32 mouse cellular contexts compared by ENCODE assay signal in genomic region chr16:3828021-3828420, GRCm38 (mm10). TPM values are rescaled to one million over a fixed set of nuclear protein-coding genes. Genes with fewer than 3 reads are reported as not detected.
"Had no signal": no experiment of that assay in that cellular context is flagged by ENCODE, and none has a peak within 500 bp of the region (broad histone marks: within the 10 kb centered on the region; RNA-seq: fewer than 3 reads in every experiment).

No protein-coding gene starts in this region.

- ATAC-seq: hindbrain, postnatal 0 days; intestine, embryonic 16.5 days had no signal

- H3K27me3 ChIP-seq: heart, embryonic 13.5 days; heart, embryonic 15.5 days; hindbrain, embryonic 13.5 days; hindbrain, embryonic 15.5 days; kidney, embryonic 15.5 days; limb, embryonic 13.5 days; limb, embryonic 15.5 days; liver, embryonic 13.5 days; liver, embryonic 15.5 days had no signal

- H3K36me3 ChIP-seq: heart, embryonic 10.5 days; heart, embryonic 13.5 days; heart, embryonic 15.5 days; hindbrain, embryonic 13.5 days; hindbrain, embryonic 15.5 days; kidney, embryonic 15.5 days; limb, embryonic 13.5 days; limb, embryonic 15.5 days; liver, embryonic 13.5 days; liver, embryonic 15.5 days had no signal

- H3K4me2 ChIP-seq: heart, embryonic 13.5 days; heart, embryonic 15.5 days; hindbrain, embryonic 13.5 days; hindbrain, embryonic 15.5 days; kidney, embryonic 15.5 days; limb, embryonic 13.5 days; limb, embryonic 15.5 days; liver, embryonic 13.5 days; liver, embryonic 15.5 days had no signal

- H3K9me3 ChIP-seq: heart, embryonic 10.5 days; heart, embryonic 13.5 days; heart, embryonic 15.5 days; hindbrain, embryonic 13.5 days; hindbrain, embryonic 15.5 days; kidney, embryonic 15.5 days; limb, embryonic 13.5 days; limb, embryonic 15.5 days; liver, embryonic 13.5 days; liver, embryonic 15.5 days had no signal

- H3K9ac ChIP-seq: heart, embryonic 13.5 days; heart, embryonic 15.5 days; hindbrain, embryonic 13.5 days; hindbrain, embryonic 15.5 days; kidney, embryonic 15.5 days; limb, embryonic 13.5 days; limb, embryonic 15.5 days; liver, embryonic 13.5 days; liver, embryonic 15.5 days had no signal

- DNase-seq: gastrocnemius, postnatal 14 days; gastrocnemius, postnatal 36 days; heart, adult 18-20 months; heart, postnatal 14 days; heart, postnatal 36 days; kidney, adult 11 months; kidney, adult 2 months; kidney, adult 9 months; kidney, postnatal 14 days; kidney, postnatal 36 days; layer of hippocampus, adult 9-11 months; layer of hippocampus, postnatal 36 days; left cerebral cortex, postnatal 4 days; liver, embryonic 13.5 days had no signal

- H3K4me1 ChIP-seq: heart, embryonic 10.5 days; heart, embryonic 13.5 days; heart, embryonic 15.5 days; hindbrain, embryonic 13.5 days; hindbrain, embryonic 15.5 days; kidney, embryonic 15.5 days; limb, embryonic 13.5 days; limb, embryonic 15.5 days; liver, embryonic 13.5 days; liver, embryonic 15.5 days had no signal

- H3K4me3 ChIP-seq: heart, embryonic 10.5 days; heart, embryonic 13.5 days; heart, embryonic 15.5 days; hindbrain, embryonic 13.5 days; hindbrain, embryonic 15.5 days; kidney, embryonic 15.5 days; limb, embryonic 13.5 days; limb, embryonic 15.5 days; liver, embryonic 13.5 days; liver, embryonic 15.5 days had no signal

- H3K27ac ChIP-seq: heart, embryonic 10.5 days; heart, embryonic 13.5 days; heart, embryonic 15.5 days; hindbrain, embryonic 13.5 days; hindbrain, embryonic 15.5 days; hindbrain, postnatal 0 days; kidney, embryonic 15.5 days; kidney, postnatal 0 days; limb, embryonic 13.5 days; limb, embryonic 15.5 days; liver, embryonic 13.5 days; liver, embryonic 15.5 days had no signal

RNA-seq across cellular contexts. Expression of gene Olfr15, which starts 2.7 kb away (rescaled TPM):
- polyA plus RNA-seq: gonadal fat pad, adult 2 months; heart, embryonic 10.5 days; heart, embryonic 13.5 days; heart, embryonic 15.5 days; heart, postnatal 0 days; hindbrain, embryonic 11.5 days; hindbrain, embryonic 13.5 days; hindbrain, embryonic 15.5 days; hindbrain, postnatal 0 days; intestine, embryonic 14.5 days; intestine, embryonic 16.5 days; kidney, adult 2 months; kidney, embryonic 15.5 days; kidney, postnatal 0 days; large intestine, adult 2 months; limb, embryonic 11.5 days; limb, embryonic 13.5 days; limb, embryonic 15.5 days; liver, embryonic 13.5 days; liver, embryonic 15.5 days had no signal

RNA-seq across cellular contexts. Expression of gene Gm20695, which starts 56.4 kb away (rescaled TPM):
- polyA plus RNA-seq: kidney, adult 2 months; large intestine, adult 2 months had no signal
